Mouse (Mus musculus) neural tube, embryonic 15.5 days (tissue): Measurements from ENCODE around the gene Atp4a. TPM values are rescaled to one million over a fixed set of nuclear protein-coding genes. Genes with fewer than 3 reads are reported as not detected.
A peak's percentile ranks its signal among the peaks of the same experiment; 100 is the strongest.

ENCODE experiments used
- ATAC-seq: fragments of 200-750 bp; cut with Nextera tagmentation; 2 replicates; pipeline ENCODE4 v1.8.0; 2017; ENCODE audit warnings: mild to moderate bottlenecking, moderate TSS enrichment, moderate library complexity; ENCODE audit not compliant: low FRiP score
- H3K27ac ChIP-seq: fragments of 300-500 bp; sonication (generic); replicated peaks from 2 replicates; pipeline ENCODE4 v1.5.1; 2015; ENCODE audit warnings: mild to moderate bottlenecking, inconsistent platforms
- H3K27me3 ChIP-seq: fragments of 300-500 bp; sonication (generic); replicated peaks from 2 replicates; pipeline ENCODE4 v1.6.1; 2015; ENCODE audit warnings: inconsistent platforms
- H3K36me3 ChIP-seq: fragments of 300-500 bp; sonication (generic); 2 replicates; pipeline ENCODE4 v1.6.1; 2015; ENCODE audit warnings: inconsistent platforms
- H3K4me1 ChIP-seq: fragments of 300-500 bp; sonication (generic); 2 replicates; pipeline ENCODE4 v1.6.1; 2015; ENCODE audit warnings: inconsistent platforms
- H3K4me2 ChIP-seq: fragments of 300-500 bp; sonication (generic); 2 replicates; pipeline ENCODE4 v1.6.1; 2015; ENCODE audit warnings: inconsistent platforms, mild to moderate bottlenecking, moderate library complexity
- H3K4me3 ChIP-seq: fragments of 300-500 bp; sonication (generic); replicated peaks from 2 replicates; pipeline ENCODE4 v1.5.1; 2015; ENCODE audit warnings: mild to moderate bottlenecking, inconsistent platforms
- H3K9ac ChIP-seq: fragments of 300-500 bp; sonication (generic); replicated peaks from 2 replicates; pipeline ENCODE4 v1.6.1; 2015; ENCODE audit warnings: mild to moderate bottlenecking, inconsistent platforms
- H3K9me3 ChIP-seq: fragments of 300-500 bp; sonication (generic); replicated peaks from 2 replicates; pipeline ENCODE4 v1.6.1; 2016; ENCODE audit warnings: inconsistent platforms
- WGBS: fragments of 180-500 bp; shearing (Covaris S2); methylation state at CpG from one replicate; pipeline ENCODE4 v1.1.7; 2015; ENCODE audit warnings: mixed read lengths; 5-methylcytosine and 5-hydroxymethylcytosine counted together
- polyA plus RNA-seq: library from polyadenylated mRNA; unstranded; fragments of >200 nt; fragmentation: Nextera tagmentation; extraction: Ambion mirVana; gene quantifications from 2 replicates; pipeline ENCODE4 v1.2.1, GENCODE M21; 2015

Atp4a gene
- 2.8 and 3.2 TPM in 2 replicates for polyA plus RNA-seq

DNA sequence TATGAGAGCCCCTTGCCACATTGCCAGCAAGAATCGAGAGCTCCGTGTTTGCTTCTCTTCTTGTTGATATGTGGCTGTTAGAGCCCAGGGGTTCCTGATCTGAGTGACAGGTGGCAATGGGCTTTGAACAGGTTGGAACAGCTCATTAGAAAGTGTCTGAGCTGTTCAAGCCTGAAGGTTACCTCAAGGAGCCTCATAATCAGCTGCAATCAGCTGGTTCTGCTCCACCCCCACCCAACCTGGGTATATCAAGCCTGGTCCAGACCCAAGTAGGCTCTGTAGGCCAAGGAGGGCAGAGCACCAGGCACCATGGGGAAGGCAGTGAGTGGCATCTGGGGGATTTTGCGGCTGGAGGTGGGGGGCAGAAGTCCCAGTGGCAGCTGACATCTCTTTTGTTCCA is at the start of gene Atp4a:
Gene Atp4a (plus strand): TSS at position 268 of the 400 bp plus-strand sequence.
- ATAC-seq = no peak

DNA sequence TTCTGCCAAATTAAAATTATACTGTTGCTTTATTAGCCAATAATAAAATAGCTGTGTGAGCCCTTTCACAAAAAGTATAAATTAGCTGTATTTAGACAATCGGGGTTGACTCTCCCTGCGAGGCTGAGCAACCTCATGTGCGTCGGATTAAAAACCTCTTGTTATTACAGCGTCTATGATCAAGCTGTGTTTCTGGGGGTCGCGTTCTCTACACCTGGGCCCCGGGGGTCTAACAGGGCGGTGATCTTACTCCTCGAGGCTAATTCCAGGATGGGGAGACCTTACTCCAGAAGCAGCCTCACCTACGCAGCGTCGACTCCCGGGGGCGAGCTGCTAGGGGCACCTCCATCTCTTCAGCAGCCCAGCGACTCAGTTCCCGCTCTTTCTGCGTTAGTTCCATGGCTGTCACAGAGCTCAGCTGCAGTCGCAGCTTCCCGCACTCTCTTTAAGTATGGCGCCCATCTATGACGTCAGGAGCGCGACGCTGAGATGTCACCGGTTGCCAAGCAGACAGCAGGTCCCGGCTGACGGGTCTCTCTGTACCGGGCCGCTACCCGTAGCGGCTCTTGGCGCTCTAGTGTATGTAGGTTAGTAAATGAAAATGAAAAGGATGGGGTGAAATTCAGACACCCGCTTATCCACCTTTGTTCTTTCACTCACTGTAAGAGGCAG is 47.3 kb upstream of the Atp4a start, which contains the start of gene Haus5:
Gene Haus5 (minus strand): TSS at position 466 of the 672 bp plus-strand sequence.
- peak within 1 kb of the TSS; percentile 86 for H3K27ac ChIP-seq
- H3K4me3 ChIP-seq = peak within 1 kb of the TSS; percentile 62
- peaks cover 7% of the 10 kb centered on the region; the same call in 1 of the 2 replicates for H3K27me3 ChIP-seq
- peaks cover 20% of the 10 kb centered on the region for H3K36me3 ChIP-seq
- H3K9ac ChIP-seq = peak within 1 kb of the TSS; percentile 62
- peaks cover 14% of the 10 kb centered on the region for H3K4me1 ChIP-seq
- H3K4me2 ChIP-seq = peak within 1 kb of the TSS; percentile 97
- WGBS = under 1% methylated on average over 34 of the region's 34 CpGs
- H3K9me3 ChIP-seq = no peaks in the 10 kb centered on the region
- ATAC-seq = peak; percentile 97

More for the DNA sequence above, at the start of gene Atp4a:
- H3K4me3 ChIP-seq = no peak within 1 kb of the TSS
- H3K9me3 ChIP-seq = no peaks in the 10 kb centered on the region
- WGBS = 88% methylated on average over 3 of the region's 3 CpGs
- H3K27me3 ChIP-seq = peaks cover 32% of the 10 kb centered on the region
- H3K9ac ChIP-seq = no peak within 1 kb of the TSS
- peaks cover 2% of the 10 kb centered on the region for H3K4me1 ChIP-seq
- H3K36me3 ChIP-seq = no peaks in the 10 kb centered on the region
- H3K27ac ChIP-seq = no peak within 1 kb of the TSS
- H3K4me2 ChIP-seq = no peak within 1 kb of the TSS

DNA sequence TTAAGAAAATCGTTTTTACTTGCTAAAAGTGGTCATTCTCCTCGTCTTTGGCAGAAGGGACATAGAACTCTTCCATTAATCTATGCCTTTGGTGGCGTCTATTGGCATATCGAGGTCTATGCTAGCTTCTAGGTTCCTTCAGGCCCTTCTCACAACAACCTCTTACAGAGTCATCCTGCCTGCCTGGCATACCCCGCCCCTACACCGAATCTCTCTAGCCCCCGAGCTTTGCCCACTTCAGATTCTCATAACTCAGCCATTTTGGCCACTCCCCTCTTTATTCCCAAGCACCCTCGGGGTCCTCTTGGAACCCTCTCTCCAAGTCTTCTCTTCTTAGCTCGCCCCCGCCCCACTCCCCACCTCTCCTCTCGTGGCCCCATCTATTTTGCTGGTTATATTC is 46.7 kb upstream of the Atp4a start:
- Histone ChIP-seq H3K27ac (peak overlapping the region; percentile 86), H3K9me3 (no peaks in the 10 kb centered on the region), H3K27me3 (peaks cover 7% of the 10 kb centered on the region; the same call in 1 of the 2 replicates), H3K36me3 (peaks cover 13% of the 10 kb centered on the region; the same call in 1 of the 2 replicates), H3K9ac (peak overlapping the region; percentile 62), H3K4me2 (peak overlapping the region; percentile 97), H3K4me3 (peak overlapping the region; percentile 62), H3K4me1 (peaks cover 14% of the 10 kb centered on the region)
- peak; percentile 79 for ATAC-seq
- 2% methylated on average over 11 of the region's 11 CpGs for WGBS

DNA sequence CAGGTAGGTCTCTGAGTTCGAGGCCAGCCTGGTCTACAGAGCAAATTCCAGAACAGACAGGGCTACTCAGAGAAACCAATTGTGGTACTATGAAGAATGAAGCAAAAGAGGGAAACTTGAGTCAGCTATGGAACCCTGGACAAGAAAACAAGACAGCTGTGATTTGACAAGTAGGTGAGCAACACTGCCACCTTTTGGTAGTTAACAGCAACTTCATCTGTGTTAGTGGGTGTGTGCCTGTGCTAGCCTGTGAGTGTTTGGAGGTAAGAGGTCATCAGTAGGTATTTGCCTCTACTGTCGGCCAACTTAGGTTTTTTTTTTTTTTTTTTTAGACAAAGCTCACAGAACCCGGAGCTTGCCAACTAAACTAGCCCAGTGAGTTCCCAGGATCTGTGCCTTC is 42.8 kb upstream of the Atp4a start:
- no peak overlapping the region for H3K9ac ChIP-seq
- H3K9me3 ChIP-seq = no peaks in the 10 kb centered on the region
- H3K27ac ChIP-seq = no peak overlapping the region
- H3K4me1 ChIP-seq = peaks cover 11% of the 10 kb centered on the region
- ATAC-seq = no peak
- no peak overlapping the region for H3K4me2 ChIP-seq
- no peaks in the 10 kb centered on the region for H3K36me3 ChIP-seq
- H3K4me3 ChIP-seq = no peak overlapping the region
- peaks cover 7% of the 10 kb centered on the region; the same call in 1 of the 2 replicates for H3K27me3 ChIP-seq
- 39% methylated on average over 3 of the region's 3 CpGs for WGBS

DNA sequence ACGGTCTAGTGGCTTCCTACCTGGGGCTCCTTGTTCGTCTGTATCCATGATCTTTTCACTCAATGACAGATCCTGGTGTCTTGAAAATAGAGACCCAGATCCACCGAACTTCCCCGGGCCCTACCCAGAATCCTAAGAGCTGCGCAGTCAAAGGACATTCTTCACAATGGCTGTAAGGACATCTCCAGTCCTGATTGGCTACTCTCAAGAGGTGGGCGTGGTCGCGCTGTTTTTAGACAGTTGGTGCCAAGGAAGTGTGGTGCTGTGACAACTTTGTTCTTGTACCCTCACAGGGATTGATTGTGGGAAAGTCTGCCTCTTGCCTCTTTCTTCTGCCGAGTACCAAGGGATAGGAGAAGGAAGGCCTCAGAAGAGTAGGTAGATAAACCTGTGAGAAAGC is 40.5 kb upstream of the Atp4a start, which contains the start of gene Pmis2:
Gene Pmis2 (minus strand): TSS at position 126 of the 400 bp plus-strand sequence.
- Histone ChIP-seq H3K27me3 (peaks cover 7% of the 10 kb centered on the region; the same call in 1 of the 2 replicates), H3K27ac (no peak within 1 kb of the TSS), H3K4me3 (no peak within 1 kb of the TSS), H3K4me1 (no peaks in the 10 kb centered on the region), H3K9me3 (no peaks in the 10 kb centered on the region), H3K9ac (no peak within 1 kb of the TSS), H3K4me2 (no peak within 1 kb of the TSS), H3K36me3 (no peaks in the 10 kb centered on the region)
- WGBS = 69% methylated on average over 9 of the region's 9 CpGs
- no peak for ATAC-seq

DNA sequence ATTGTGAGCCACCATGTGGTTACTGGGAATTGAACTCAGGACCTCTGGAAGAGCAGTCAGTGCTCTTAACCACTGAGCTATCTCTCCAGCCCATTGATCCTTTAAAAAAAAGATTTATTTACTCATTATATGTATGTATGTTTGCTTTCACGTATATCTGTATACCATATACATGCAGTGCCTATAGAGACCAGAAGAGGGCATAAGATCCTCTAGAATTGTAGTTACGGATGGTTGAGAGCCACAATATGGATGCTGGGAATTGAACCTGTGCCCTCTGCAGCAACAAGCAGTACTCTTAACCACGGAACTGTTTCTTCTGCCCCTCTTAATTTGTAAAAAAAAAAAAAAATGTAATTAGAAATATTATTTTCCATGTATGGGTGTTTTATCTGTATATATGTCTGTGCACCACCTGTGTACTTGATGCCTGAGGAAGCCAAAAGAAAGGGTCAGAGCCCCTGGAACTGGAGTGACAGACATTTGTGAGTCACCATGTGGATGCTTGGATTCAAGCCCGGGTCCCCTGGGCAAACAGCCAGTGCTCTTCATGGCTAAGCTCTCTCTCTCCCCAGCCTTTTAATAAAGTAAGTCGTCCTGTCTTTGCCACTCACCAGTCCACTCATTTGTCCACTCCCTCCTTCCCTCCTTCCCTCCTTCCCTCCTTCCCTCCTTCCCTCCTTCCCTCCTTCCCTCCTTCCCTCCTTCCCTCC is 33.6 kb upstream of the Atp4a start:
- 62% methylated on average over 5 of the region's 5 CpGs for WGBS

DNA sequence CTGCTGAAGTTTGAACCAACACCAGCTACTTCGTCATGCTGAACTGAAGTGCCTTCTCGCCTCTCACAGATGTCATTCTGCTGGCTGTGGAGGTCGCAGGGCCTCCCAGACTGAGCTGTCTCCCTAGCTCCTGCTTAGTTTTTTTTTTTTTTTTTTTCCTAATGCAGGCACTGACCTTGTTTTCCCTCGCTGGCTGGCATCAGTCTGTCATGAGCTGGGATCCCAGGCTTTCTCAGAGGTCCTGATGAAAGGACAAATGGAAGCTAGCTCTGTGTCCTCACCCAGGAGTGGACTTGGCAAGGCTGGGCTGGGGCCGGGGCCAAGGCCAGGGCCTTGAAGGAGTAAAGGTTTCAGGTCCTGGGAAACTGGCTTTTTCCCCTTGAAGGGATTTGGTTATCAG is 30.1 kb upstream of the Atp4a start:
- Histone ChIP-seq H3K27me3 (peaks cover 7% of the 10 kb centered on the region; the same call in 1 of the 2 replicates), H3K9me3 (no peaks in the 10 kb centered on the region), H3K4me2 (no peak overlapping the region), H3K36me3 (no peaks in the 10 kb centered on the region), H3K4me1 (no peaks in the 10 kb centered on the region), H3K4me3 (no peak overlapping the region), H3K9ac (no peak overlapping the region), H3K27ac (no peak overlapping the region)
- no peak for ATAC-seq
- whole genome bisulfite sequencing = 73% methylated on average over 5 of the region's 5 CpGs

More for the DNA sequence above, 33.6 kb upstream of the Atp4a start:
- H3K4me3 ChIP-seq = no peak overlapping the region
- H3K4me2 ChIP-seq = no peak overlapping the region
- no peaks in the 10 kb centered on the region for H3K36me3 ChIP-seq
- peaks cover 7% of the 10 kb centered on the region; the same call in 1 of the 2 replicates for H3K27me3 ChIP-seq
- no peak overlapping the region for H3K9ac ChIP-seq
- ATAC-seq = no peak
- H3K9me3 ChIP-seq = no peaks in the 10 kb centered on the region
- no peaks in the 10 kb centered on the region for H3K4me1 ChIP-seq
- no peak overlapping the region for H3K27ac ChIP-seq

DNA sequence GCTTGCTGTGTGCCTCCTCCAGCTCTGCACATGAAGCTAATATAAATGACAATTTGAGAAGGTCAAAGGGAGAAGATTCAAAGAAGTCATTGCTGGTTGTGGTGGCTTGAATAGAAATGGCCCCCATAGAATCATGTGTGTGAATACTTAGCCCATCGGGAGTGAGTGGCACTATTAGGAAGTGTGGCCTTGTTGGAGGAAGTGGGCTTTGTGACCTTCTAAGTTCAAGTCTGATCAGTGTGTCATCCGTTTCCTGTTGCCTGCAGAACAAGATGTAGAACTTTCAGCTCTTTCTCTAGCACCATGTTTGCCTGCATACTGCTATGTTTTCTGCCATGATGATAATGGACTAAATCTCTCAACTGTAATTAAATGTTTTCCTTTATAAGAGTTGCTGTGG is 28.6 kb upstream of the Atp4a start:
- H3K27me3 ChIP-seq = peaks cover 21% of the 10 kb centered on the region
- H3K4me3 ChIP-seq = no peak overlapping the region
- H3K4me2 ChIP-seq = no peak overlapping the region
- no peak overlapping the region for H3K27ac ChIP-seq
- H3K9ac ChIP-seq = no peak overlapping the region
- no peaks in the 10 kb centered on the region for H3K9me3 ChIP-seq
- WGBS = 81% methylated on average over 2 of the region's 2 CpGs
- no peaks in the 10 kb centered on the region for H3K4me1 ChIP-seq
- H3K36me3 ChIP-seq = no peaks in the 10 kb centered on the region
- no peak for ATAC-seq

DNA sequence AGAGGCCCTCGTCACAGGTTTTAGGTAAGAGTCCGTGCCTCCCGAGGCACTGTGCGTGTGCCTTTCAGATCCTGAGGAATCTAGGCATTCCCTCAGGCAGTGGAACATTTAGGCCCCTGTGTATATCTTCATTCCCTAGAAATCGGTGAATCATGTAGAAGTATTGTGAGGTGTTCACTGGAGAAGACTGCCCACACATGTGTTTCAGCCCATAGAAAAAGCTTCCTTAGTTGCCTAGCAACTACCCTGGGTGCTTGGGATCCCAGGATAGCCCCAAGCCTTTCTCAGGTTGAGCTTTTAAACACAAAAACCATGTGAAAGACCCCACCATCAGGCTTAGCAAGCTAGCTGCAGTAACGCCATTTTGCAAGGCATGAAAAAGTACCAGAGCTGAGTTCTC is 23.7 kb upstream of the Atp4a start:
- 76% methylated on average over 6 of the region's 6 CpGs for WGBS
- H3K36me3 ChIP-seq = no peaks in the 10 kb centered on the region
- no peak overlapping the region for H3K4me3 ChIP-seq
- H3K9ac ChIP-seq = no peak overlapping the region
- ATAC-seq = no peak
- no peaks in the 10 kb centered on the region for H3K9me3 ChIP-seq
- no peaks in the 10 kb centered on the region for H3K4me1 ChIP-seq
- H3K27me3 ChIP-seq = peaks cover 20% of the 10 kb centered on the region
- H3K27ac ChIP-seq = no peak overlapping the region
- no peak overlapping the region for H3K4me2 ChIP-seq

DNA sequence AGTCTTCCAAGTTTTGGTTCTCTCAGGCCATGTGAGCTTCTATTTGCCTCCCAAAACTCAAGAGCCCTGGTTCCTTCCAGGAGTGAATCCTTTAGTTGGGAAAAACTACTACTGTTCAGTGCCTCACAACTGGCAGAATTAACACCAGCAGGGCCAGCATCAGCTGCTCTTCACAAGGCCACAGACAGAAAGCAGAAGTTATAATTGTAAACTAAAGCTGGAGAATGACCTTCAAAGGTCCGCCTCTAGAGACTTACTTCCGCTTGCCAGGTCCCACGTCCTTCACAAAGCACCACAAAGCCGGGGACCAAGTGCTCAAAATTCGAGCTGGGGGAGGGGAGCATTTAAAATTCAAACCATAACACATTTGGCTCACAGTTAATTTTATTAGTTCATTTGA is 13.9 kb upstream of the Atp4a start:
- H3K4me2 ChIP-seq = no peak overlapping the region
- H3K27ac ChIP-seq = no peak overlapping the region
- H3K4me1 ChIP-seq = no peaks in the 10 kb centered on the region
- H3K36me3 ChIP-seq = no peaks in the 10 kb centered on the region
- 75% methylated on average over 5 of the region's 5 CpGs for WGBS
- no peaks in the 10 kb centered on the region for H3K27me3 ChIP-seq
- H3K4me3 ChIP-seq = no peak overlapping the region
- H3K9me3 ChIP-seq = no peaks in the 10 kb centered on the region
- no peak for ATAC-seq
- H3K9ac ChIP-seq = no peak overlapping the region

DNA sequence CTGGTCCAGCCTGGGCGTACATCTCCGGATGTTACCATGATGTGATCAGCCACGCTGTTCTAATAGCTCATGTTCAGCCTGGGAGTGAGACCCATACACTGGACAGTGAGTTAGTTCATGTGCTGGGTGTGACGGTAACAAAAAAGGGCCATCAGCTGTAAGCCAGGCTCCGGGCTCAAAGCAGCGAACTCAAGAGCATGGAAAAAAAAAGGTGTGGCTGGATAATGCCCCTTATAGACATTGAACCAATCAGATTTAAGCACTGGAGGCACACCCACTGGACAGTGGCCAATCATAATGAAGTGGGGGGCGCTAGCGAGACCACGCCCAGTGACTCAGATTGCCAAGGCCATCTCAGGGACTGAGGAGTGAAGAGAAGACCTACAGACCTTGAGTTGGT is 13.4 kb upstream of the Atp4a start, which contains the start of gene 2200002J24Rik:
Gene 2200002J24Rik (plus strand): TSS at position 338 of the 400 bp plus-strand sequence.
- no peak for ATAC-seq
- H3K4me2 ChIP-seq = no peak within 1 kb of the TSS
- H3K9me3 ChIP-seq = no peaks in the 10 kb centered on the region
- H3K27ac ChIP-seq = no peak within 1 kb of the TSS
- no peaks in the 10 kb centered on the region for H3K36me3 ChIP-seq
- no peaks in the 10 kb centered on the region for H3K4me1 ChIP-seq
- WGBS = 39% methylated on average over 9 of the region's 9 CpGs
- H3K4me3 ChIP-seq = no peak within 1 kb of the TSS
- no peaks in the 10 kb centered on the region; the same call in 1 of the 2 replicates for H3K27me3 ChIP-seq
- no peak within 1 kb of the TSS for H3K9ac ChIP-seq
